Mouse (Mus musculus): Measurements from ENCODE around the gene Hps5. TPM values are rescaled to one million over a fixed set of nuclear protein-coding genes. Genes with fewer than 3 reads are reported as not detected.

Gene Hps5
- total RNA-seq, 2 experiments from 2014 or later = 9.8 to 10.9 TPM

DNA sequence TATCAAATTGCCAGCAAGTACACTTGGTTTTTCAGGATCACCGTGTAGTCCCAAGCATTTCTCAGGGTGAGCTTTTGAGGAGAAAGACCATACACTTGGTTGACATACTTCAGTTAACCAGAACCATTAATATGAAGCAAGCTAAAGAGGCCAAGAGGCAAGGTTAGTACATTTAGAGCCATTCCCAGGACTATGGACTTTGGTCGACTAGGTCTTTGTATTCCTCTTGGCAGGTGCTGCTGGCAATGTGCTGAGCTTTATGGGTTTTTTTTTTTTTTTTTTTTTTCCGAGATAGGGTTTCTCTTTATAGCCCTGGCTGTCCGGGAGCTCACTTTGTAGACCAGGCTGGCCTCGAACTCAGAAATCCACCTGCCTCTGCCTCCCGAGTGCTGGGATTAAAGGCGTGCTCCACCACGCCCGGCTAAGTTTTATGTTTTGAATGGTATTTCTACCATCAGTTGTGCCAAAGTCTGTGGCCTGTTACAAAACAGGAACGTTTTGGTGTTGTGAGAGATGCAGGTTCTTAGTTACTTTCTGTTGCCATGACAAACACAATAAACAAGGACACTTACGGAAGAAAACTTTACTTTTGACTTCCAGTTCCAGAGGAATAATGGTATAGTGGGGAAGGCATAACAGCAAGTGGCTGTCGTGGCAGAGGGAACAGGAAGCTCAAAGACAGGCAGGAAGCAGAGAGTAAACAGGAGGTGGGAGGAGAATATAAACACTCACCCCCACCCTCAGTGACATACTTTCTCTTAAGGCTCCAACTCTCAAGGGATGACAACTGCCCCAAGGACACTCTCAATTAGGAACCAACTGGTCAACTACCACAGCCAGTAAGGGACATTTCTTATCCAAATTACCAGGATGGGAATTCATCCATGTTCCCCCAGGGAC is 57.1 kb downstream of the Hps5 start:
- DNase-seq = no peak

GRCm38 (mm10) chr7:46734983-46735382 is 60.9 kb downstream of the Hps5 start:
- no peak for DNase-seq

GRCm38 (mm10) chr7:46732458-46732857 is 63.4 kb downstream of the Hps5 start, which contains the start of gene Saa4:
Gene Saa4, minus strand, starts transcription at chr7:46732603.
- DNase-seq = no peak

DNA sequence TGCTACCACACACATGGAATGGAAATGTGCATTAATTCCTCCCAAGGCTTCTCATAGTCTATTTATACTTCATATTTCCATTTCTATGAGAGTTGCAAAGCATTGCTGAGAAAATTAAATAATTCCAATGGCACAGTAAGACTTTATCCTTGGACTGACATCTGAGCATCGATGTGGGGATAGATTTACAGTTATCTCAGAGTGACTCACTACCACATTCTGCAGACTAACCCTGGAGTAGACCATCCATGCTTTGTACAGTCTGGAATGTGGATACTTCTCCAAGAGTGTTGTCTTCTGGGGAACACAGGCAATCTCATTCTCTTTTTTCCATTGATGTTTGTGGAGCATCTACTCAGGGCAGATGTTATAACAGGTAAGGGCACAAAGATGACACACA is 68.3 kb downstream of the Hps5 start:
- no peak for DNase-seq

DNA sequence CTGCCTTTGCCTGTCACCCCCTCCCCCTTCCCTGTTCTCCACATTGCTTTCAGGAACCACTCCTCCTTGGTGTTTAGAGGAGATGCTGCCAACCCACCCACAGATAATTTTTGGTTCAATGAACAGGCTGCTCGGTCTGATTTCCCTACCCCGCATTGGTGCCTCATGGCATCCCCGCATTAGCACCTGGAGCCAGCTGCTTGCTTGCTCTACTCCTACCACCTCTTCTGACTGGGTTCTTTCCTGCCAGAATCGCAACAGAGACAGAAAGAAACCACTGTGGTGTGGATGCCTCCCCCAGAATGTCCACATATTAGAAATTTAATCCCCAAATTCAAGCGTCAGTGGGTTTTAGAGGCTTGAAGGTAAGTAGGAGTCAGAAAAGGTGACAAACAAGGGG is 71.5 kb downstream of the Hps5 start:
- DNase-seq = no peak

GRCm38 (mm10) chr7:46723849-46724248 is 72.0 kb downstream of the Hps5 start:
- DNase-seq = no peak

DNA sequence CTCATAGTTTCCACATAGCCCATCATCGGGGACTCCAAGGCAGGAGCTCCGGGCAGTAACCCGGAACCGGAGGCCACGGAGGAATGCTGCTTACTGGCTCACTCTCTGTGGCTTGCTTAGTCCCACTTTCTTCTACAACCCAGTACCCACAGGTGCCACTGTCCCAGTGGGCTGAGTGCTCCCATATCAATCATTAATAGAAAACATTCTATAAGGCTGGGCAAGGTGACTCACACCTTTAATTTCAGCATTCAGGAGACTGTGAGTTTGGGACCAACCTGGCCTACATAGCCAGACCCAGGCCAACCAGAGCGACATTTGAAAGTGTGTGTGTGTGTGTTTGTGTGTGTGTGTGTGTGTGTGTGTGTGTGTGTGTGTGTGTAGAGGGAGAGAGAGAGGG is 72.5 kb downstream of the Hps5 start:
- DNase-seq = no peak

- no peak for DNase-seq
Observed at GRCm38 (mm10) chr7:46720460-46720859, 75.4 kb downstream of the Hps5 start.

DNA sequence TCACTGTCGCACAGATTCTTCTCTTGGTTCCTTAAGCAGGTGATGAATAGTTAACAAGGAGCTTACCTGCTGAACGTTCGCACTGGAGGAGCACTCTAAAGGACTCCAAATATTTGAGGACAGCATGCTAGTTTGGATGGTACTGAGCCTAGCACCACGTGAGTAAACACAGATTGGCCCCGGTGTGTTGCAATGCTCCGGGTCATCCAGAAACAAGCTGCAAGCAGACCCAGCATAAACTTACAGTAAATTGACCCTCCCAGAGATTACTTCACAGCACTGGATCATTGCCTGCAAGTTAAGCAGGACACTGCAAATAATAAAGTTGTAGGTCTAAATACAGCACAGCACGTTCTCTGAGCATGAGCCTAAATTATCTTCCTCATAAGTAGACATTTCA is 76.3 kb downstream of the Hps5 start:
- peak; percentile 70 for DNase-seq

- DNase-seq = no peak
Observed at GRCm38 (mm10) chr7:46718591-46719270, 77.1 kb downstream of the Hps5 start.

GRCm38 (mm10) chr7:46716897-46717296 is 79.0 kb downstream of the Hps5 start:
- DNase-seq = no peak

DNA sequence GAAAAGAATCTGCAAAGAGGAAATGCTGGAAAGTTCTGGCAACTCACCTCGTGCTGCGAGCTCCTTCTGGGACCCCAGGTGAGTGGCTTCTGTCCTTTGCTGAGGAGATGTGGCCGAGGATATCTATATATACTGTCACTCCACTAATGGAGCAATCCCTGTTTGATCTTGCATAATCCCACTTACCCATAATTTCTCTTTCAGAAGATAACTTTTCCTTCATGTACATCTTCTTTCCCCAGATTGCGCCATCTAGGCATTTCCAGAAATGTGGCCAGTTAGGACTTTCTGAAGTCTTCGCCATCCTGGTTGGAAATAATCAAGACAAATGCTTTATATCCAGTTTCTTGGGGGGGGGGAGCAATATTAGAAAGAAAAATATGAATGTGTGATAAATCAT is 80.3 kb downstream of the Hps5 start, which contains the start of gene Saa3:
Gene Saa3 (minus strand): TSS at position 101 of the 400 bp plus-strand sequence.
- no peak for DNase-seq

- peak; percentile 25 for DNase-seq
Observed at GRCm38 (mm10) chr7:46714518-46714917, 81.3 kb downstream of the Hps5 start.

GRCm38 (mm10) chr7:46712250-46712649 is 83.6 kb downstream of the Hps5 start:
- no peak for DNase-seq

Other genes starting within 250 kb of the Hps5 start
- gene Sergef, start 156.3 kb downstream of the Hps5 start, total RNA-seq (2021) = 1 to 10 TPM; 3.9 to 4.6 TPM
- 1 to 10 TPM in 1 of 2 experiments, under 1 TPM in 1; 0.88 to 1.0 TPM for gene Tph1, start 123.5 kb downstream of the Hps5 start, total RNA-seq (2021)
- 1 to 10 TPM; 2.7 TPM for gene Saal1, start 85.4 kb downstream of the Hps5 start, total RNA-seq (2021)
- gene Saa3, start 80.4 kb downstream of the Hps5 start, total RNA-seq (2021) = not detected
- not detected for gene Saa4, start 63.5 kb downstream of the Hps5 start, total RNA-seq (2021)
- gene Saa1, start 53.1 kb downstream of the Hps5 start, total RNA-seq (2021) = not detected
- not detected for gene Saa2, start 44.3 kb downstream of the Hps5 start, total RNA-seq (2021)
- gene Gtf2h1, start within 50 bp of the Hps5 start, total RNA-seq (2021) = 10 to 100 TPM; 13.0 to 15.3 TPM
- gene Ldha, start 45.4 kb upstream of the Hps5 start, total RNA-seq (2021) = 1,000 to 10,000 TPM; 2,738 to 2,745 TPM
- gene Ldhc, start 65.1 kb upstream of the Hps5 start, total RNA-seq (2021) = not detected
- gene Tsg101, start 123.9 kb upstream of the Hps5 start, total RNA-seq (2021) = 10 to 100 TPM; 42.0 to 46.9 TPM
- 1 to 10 TPM; 7.0 to 8.8 TPM for gene Uevld, start 162.5 kb upstream of the Hps5 start, total RNA-seq (2021)
- not detected for gene Gm9999, start 187.5 kb upstream of the Hps5 start, total RNA-seq (2021)
- 1 to 10 TPM; 4.7 to 4.8 TPM for gene Spty2d1, start 212.3 kb upstream of the Hps5 start, total RNA-seq (2021)